Mouse (Mus musculus): ENCODE measurements at regions not wholly inside any gene's neighbourhood (a gene's known extent, or its start where the extent isn't known, plus 50 kb on each side); places are given as distances from the start of the nearest gene placed in this dataset.

- TF ChIP-seq CTCF (IDR thresholded peaks at IDR 0.05; ENCODE audit: low read depth) (no peak), EP300 (optimal IDR thresholded peaks at IDR 0.05) (no peak)
Observed at GRCm38 (mm10) chr14:86159151-86159550, 981.9 kb downstream of the Diaph3 start.
